Mouse (Mus musculus) kidney, embryonic 14.5 days (tissue): ENCODE results near the gene Rin2. TPM values are rescaled to one million over a fixed set of nuclear protein-coding genes. Genes with fewer than 3 reads are reported as not detected.

Source experiments
- ATAC-seq: fragments of 200-750 bp; cut with Nextera tagmentation; 2 replicates; pipeline ENCODE4 v1.8.0; 2017; ENCODE audit warnings: moderate number of reproducible peaks, mild to moderate bottlenecking, moderate TSS enrichment, moderate library complexity; ENCODE audit not compliant: low FRiP score, low TSS enrichment
- H3K27ac ChIP-seq: fragments of 300-500 bp; sonication (generic); 2 replicates; pipeline ENCODE4 v1.5.1; 2014; ENCODE audit warnings: low read depth, mild to moderate bottlenecking, low read length, moderate library complexity, mixed read lengths
- H3K27me3 ChIP-seq: fragments of 300-500 bp; sonication (generic); 2 replicates; pipeline ENCODE4 v1.6.1; 2014; ENCODE audit warnings: mild to moderate bottlenecking, low read length; ENCODE audit not compliant: control insufficient read depth, insufficient read depth
- H3K36me3 ChIP-seq: fragments of 300-500 bp; sonication (generic); 2 replicates; pipeline ENCODE4 v1.6.1; 2014; ENCODE audit warnings: low read length, mixed read lengths; ENCODE audit not compliant: control insufficient read depth, insufficient read depth
- H3K4me1 ChIP-seq: fragments of 300-500 bp; sonication (generic); 2 replicates; pipeline ENCODE4 v1.6.1; 2014; ENCODE audit warnings: low read length, mixed read lengths; ENCODE audit not compliant: control insufficient read depth, insufficient read depth
- H3K4me2 ChIP-seq: fragments of 300-500 bp; sonication (generic); replicated peaks from 2 replicates; pipeline ENCODE4 v1.6.1; 2014; ENCODE audit warnings: low read depth, mild to moderate bottlenecking, low read length
- H3K4me3 ChIP-seq: fragments of 300-500 bp; sonication (generic); 2 replicates; pipeline ENCODE4 v1.5.1; 2014; ENCODE audit warnings: mild to moderate bottlenecking, low read length
- H3K9ac ChIP-seq: fragments of 300-500 bp; sonication (generic); 2 replicates; pipeline ENCODE4 v1.6.1; 2014; ENCODE audit warnings: low read depth, mild to moderate bottlenecking, low read length, moderate library complexity
- H3K9me3 ChIP-seq: fragments of 300-500 bp; sonication (generic); 2 replicates; pipeline ENCODE4 v1.6.1; 2016; ENCODE audit warnings: low read length; ENCODE audit not compliant: control insufficient read depth
- WGBS: fragments of 180-500 bp; shearing (Covaris S2); extraction: QIAGEN DNeasy Blood & Tissue Kit; methylation state at CpG from one replicate; pipeline ENCODE4 v1.1.7; 2014; 5-methylcytosine and 5-hydroxymethylcytosine counted together
- polyA plus RNA-seq: library from polyadenylated mRNA; unstranded; fragments of >200 nt; fragmentation: Nextera tagmentation; extraction: Ambion mirVana; gene quantifications from 2 replicates; pipeline ENCODE4 v1.2.1, GENCODE M21; 2014

Rin2 gene
- polyA plus RNA-seq, 1 experiment from 2014 or later = 36.3 TPM

- Histone ChIP-seq H3K4me1 (peaks cover 15% of the 10 kb centered on the region), H3K27me3 (no peaks in the 10 kb centered on the region), H3K9me3 (no peaks in the 10 kb centered on the region), H3K4me3 (no peak overlapping the region), H3K36me3 (0 out of 2 replicates have a peak, but pooled peaks cover 7% of the 10 kb centered on the region), H3K4me2 (no peak overlapping the region), H3K27ac (no peak overlapping the region), H3K9ac (no peak overlapping the region)
- WGBS = 87% methylated on average over 3 of the region's 3 CpGs
- no peak for ATAC-seq
Measured at GRCm38 (mm10) chr2:145830417-145830816, 155.4 kb downstream of the Rin2 start.

- Histone ChIP-seq H3K27ac (peak overlapping the region; percentile 78), H3K9ac (no peak overlapping the region), H3K4me3 (no peak overlapping the region)
Measured at GRCm38 (mm10) chr2:145831949-145832835, 157.2 kb downstream of the Rin2 start.

GRCm38 (mm10) chr2:145832836-145833221 lies 157.8 kb downstream of the Rin2 start:
- Histone ChIP-seq H3K36me3 (0 out of 2 replicates have a peak, but pooled peaks cover 7% of the 10 kb centered on the region), H3K27me3 (no peaks in the 10 kb centered on the region), H3K4me1 (peaks cover 15% of the 10 kb centered on the region), H3K4me2 (peak overlapping the region; percentile 19; the same call in 1 of the 2 replicates), H3K9me3 (no peaks in the 10 kb centered on the region), H3K27ac (peak overlapping the region; percentile 78), H3K4me3 (no peak overlapping the region), H3K9ac (no peak overlapping the region)
- WGBS = 47% methylated on average over 5 of the region's 5 CpGs
- ATAC-seq = no peak

More at GRCm38 (mm10) chr2:145831949-145832835, 157.2 kb downstream of the Rin2 start:
- Histone ChIP-seq H3K4me1 (peaks cover 15% of the 10 kb centered on the region), H3K9me3 (no peaks in the 10 kb centered on the region), H3K4me2 (peak overlapping the region; percentile 19; the same call in 1 of the 2 replicates), H3K36me3 (0 out of 2 replicates have a peak, but pooled peaks cover 7% of the 10 kb centered on the region), H3K27me3 (no peaks in the 10 kb centered on the region)
- WGBS = 49% methylated on average over 17 of the region's 17 CpGs
- ATAC-seq = peak; percentile 82

GRCm38 (mm10) chr2:145833341-145833740 lies 158.3 kb downstream of the Rin2 start:
- no peaks in the 10 kb centered on the region for H3K9me3 ChIP-seq
- no peak overlapping the region for H3K4me3 ChIP-seq
- H3K9ac ChIP-seq = no peak overlapping the region
- H3K27me3 ChIP-seq = no peaks in the 10 kb centered on the region
- H3K36me3 ChIP-seq = 0 out of 2 replicates have a peak, but pooled peaks cover 7% of the 10 kb centered on the region
- peaks cover 15% of the 10 kb centered on the region for H3K4me1 ChIP-seq
- H3K4me2 ChIP-seq = no peak overlapping the region
- no peak for ATAC-seq
- peak overlapping the region; percentile 59 for H3K27ac ChIP-seq
- 70% methylated on average over 3 of the region's 3 CpGs for WGBS

GRCm38 (mm10) chr2:145835920-145836319 lies 160.9 kb downstream of the Rin2 start:
- no peaks in the 10 kb centered on the region for H3K9me3 ChIP-seq
- H3K4me2 ChIP-seq = no peak overlapping the region
- H3K36me3 ChIP-seq = peaks cover 7% of the 10 kb centered on the region; the same call in 1 of the 2 replicates
- peaks cover 15% of the 10 kb centered on the region for H3K4me1 ChIP-seq
- WGBS = 83% methylated on average over 1 of the region's 1 CpGs
- ATAC-seq = no peak
- H3K4me3 ChIP-seq = no peak overlapping the region
- H3K27me3 ChIP-seq = no peaks in the 10 kb centered on the region
- H3K27ac ChIP-seq = no peak overlapping the region
- H3K9ac ChIP-seq = no peak overlapping the region

GRCm38 (mm10) chr2:145838675-145839074 lies 163.7 kb downstream of the Rin2 start:
- no peak overlapping the region for H3K4me3 ChIP-seq
- no peaks in the 10 kb centered on the region for H3K9me3 ChIP-seq
- H3K27me3 ChIP-seq = no peaks in the 10 kb centered on the region
- WGBS = 94% methylated on average over 3 of the region's 3 CpGs
- ATAC-seq = no peak
- H3K9ac ChIP-seq = no peak overlapping the region
- no peak overlapping the region for H3K27ac ChIP-seq
- no peak overlapping the region for H3K4me2 ChIP-seq
- H3K4me1 ChIP-seq = peaks cover 9% of the 10 kb centered on the region
- H3K36me3 ChIP-seq = peaks cover 7% of the 10 kb centered on the region; the same call in 1 of the 2 replicates

GRCm38 (mm10) chr2:145839565-145840315 lies 164.7 kb downstream of the Rin2 start:
- no peak for ATAC-seq
- Histone ChIP-seq H3K4me2 (no peak overlapping the region), H3K27me3 (no peaks in the 10 kb centered on the region), H3K4me1 (peaks cover 9% of the 10 kb centered on the region), H3K9ac (no peak overlapping the region), H3K36me3 (peaks cover under 1% of the 10 kb centered on the region; the same call in 1 of the 2 replicates), H3K9me3 (no peaks in the 10 kb centered on the region), H3K4me3 (no peak overlapping the region), H3K27ac (no peak overlapping the region)
- WGBS = 66% methylated on average over 9 of the region's 9 CpGs

- Histone ChIP-seq H3K4me1 (peaks cover 9% of the 10 kb centered on the region), H3K36me3 (no peaks in the 10 kb centered on the region; the same call in 1 of the 2 replicates), H3K27ac (no peak overlapping the region), H3K4me3 (no peak overlapping the region), H3K4me2 (no peak overlapping the region), H3K27me3 (no peaks in the 10 kb centered on the region), H3K9ac (no peak overlapping the region), H3K9me3 (no peaks in the 10 kb centered on the region)
- ATAC-seq = 0 out of 2 replicates have a peak, but pooled peaks have one; percentile 51
- 75% methylated on average over 3 of the region's 3 CpGs for WGBS
Measured at GRCm38 (mm10) chr2:145840320-145840719, 165.3 kb downstream of the Rin2 start.
